Mouse (Mus musculus) megakaryocyte, embryonic 14.5 days (primary cell): ENCODE data around the gene Fcrl5.

Experiments
- FLI1 ChIP-seq: IDR thresholded peaks from 2 replicates; pipeline ENCODE4 v1.6.1; 2012; ENCODE audit warnings: low read length, inconsistent platforms, mixed read lengths
- GATA1 ChIP-seq: IDR thresholded peaks from 3 replicates; pipeline ENCODE4 v1.6.1; 2012; ENCODE audit warnings: mixed read lengths, low read length, inconsistent platforms, borderline replicate concordance

DNA sequence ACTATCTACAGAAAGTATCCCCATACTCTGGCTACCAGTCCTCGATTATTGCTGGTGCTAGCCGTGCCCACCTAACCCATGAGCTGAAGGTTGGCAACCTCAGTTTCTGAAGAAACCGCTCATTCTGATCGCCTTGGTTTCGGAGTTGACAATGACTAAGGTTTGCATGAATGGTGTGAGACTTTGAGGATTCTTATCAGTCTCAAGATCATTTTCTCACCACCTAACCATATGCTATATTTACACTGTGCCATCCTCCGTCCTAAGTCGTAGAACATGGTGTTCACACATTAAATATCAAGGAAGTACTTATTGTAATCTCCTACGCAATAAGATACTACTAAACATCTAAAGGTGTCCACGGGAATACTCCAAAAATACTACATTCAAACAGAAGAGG lies 88.1 kb downstream of the Fcrl5 start:
- TF ChIP-seq GATA1 (no peak), FLI1 (no peak)
